ENCODE assay signal across 7 mouse cellular contexts in genomic region chrX:103879329-103879935, GRCm38 (mm10). TPM values are rescaled to one million over a fixed set of nuclear protein-coding genes. Genes with fewer than 3 reads are reported as not detected.
DNase-seq lines count a peak whose midpoint lies in the region; ATAC-seq and TF ChIP-seq lines count a peak whose summit lies in the region.

No protein-coding gene starts in this region.

- DNase-seq in kidney, postnatal 0 days (ENCODE audit: low spot score) = no peak
- DNase-seq in kidney, adult 9 months = no peak
- peak; percentile 9 for DNase-seq in retina, embryonic 14.5 days (ENCODE audit: low spot score)
- no peak for DNase-seq in spleen, postnatal 10 days (ENCODE audit: low spot score in 2 of 2)
- DNase-seq in layer of hippocampus, postnatal 25 days (ENCODE audit: extremely low spot score in 1 of 2, low spot score in 1 of 2) = no peak

- H3K4me3 ChIP-seq in kidney, postnatal 0 days (replicated peaks; ENCODE audit: low read depth, low read length) = no peak overlapping the region
- H3K4me3 ChIP-seq in forebrain, embryonic 13.5 days = peak overlapping the region; percentile 15; the same call in 1 of the 2 replicates
- no peak overlapping the region for H3K4me3 ChIP-seq in intestine, embryonic 15.5 days (replicated peaks)

- peak overlapping the region; percentile 31; the same call in 1 of the 2 replicates for H3K4me2 ChIP-seq in kidney, postnatal 0 days (ENCODE audit: low read length)
- H3K4me2 ChIP-seq in forebrain, embryonic 13.5 days = peak overlapping the region; percentile 49
- peak overlapping the region; percentile 35 for H3K4me2 ChIP-seq in intestine, embryonic 15.5 days (replicated peaks)

- no peak overlapping the region for H3K9ac ChIP-seq in kidney, postnatal 0 days (ENCODE audit: low read depth, low read length)
- H3K9ac ChIP-seq in forebrain, embryonic 13.5 days = no peak overlapping the region
- H3K9ac ChIP-seq in intestine, embryonic 15.5 days = no peak overlapping the region

- H3K27ac ChIP-seq in kidney, postnatal 0 days = no peak overlapping the region
- no peak overlapping the region for H3K27ac ChIP-seq in forebrain, embryonic 13.5 days
- H3K27ac ChIP-seq in intestine, embryonic 15.5 days = no peak overlapping the region

- no peaks in the 10 kb centered on the region for H3K9me3 ChIP-seq in kidney, postnatal 0 days (replicated peaks; ENCODE audit: low read length)
- no peaks in the 10 kb centered on the region for H3K9me3 ChIP-seq in forebrain, embryonic 13.5 days (replicated peaks)
- no peaks in the 10 kb centered on the region for H3K9me3 ChIP-seq in intestine, embryonic 15.5 days

- H3K36me3 ChIP-seq in kidney, postnatal 0 days (ENCODE audit: insufficient read depth, low read length) = no peaks in the 10 kb centered on the region
- H3K36me3 ChIP-seq in forebrain, embryonic 13.5 days (ENCODE audit: poor library complexity, severe bottlenecking) = no peaks in the 10 kb centered on the region
- H3K36me3 ChIP-seq in intestine, embryonic 15.5 days = no peaks in the 10 kb centered on the region

- no peak for ATAC-seq in kidney, postnatal 0 days (replicated peaks; ENCODE audit: low FRiP score, low read depth)
- ATAC-seq in forebrain, embryonic 13.5 days = 0 out of 2 replicates have a peak, but pooled peaks have one; percentile 24
- no peak for ATAC-seq in intestine, embryonic 15.5 days

- WGBS in kidney, postnatal 0 days = 33% methylated on average over 22 of the region's 24 CpGs
- WGBS in forebrain, embryonic 13.5 days = 33% methylated on average over 16 of the region's 24 CpGs
- 27% methylated on average over 21 of the region's 24 CpGs for WGBS in intestine, embryonic 15.5 days

- H3K27me3 ChIP-seq in kidney, postnatal 0 days (ENCODE audit: insufficient read depth, low read length) = no peaks in the 10 kb centered on the region
- peaks cover 42% of the 10 kb centered on the region for H3K27me3 ChIP-seq in forebrain, embryonic 13.5 days
- H3K27me3 ChIP-seq in intestine, embryonic 15.5 days (replicated peaks) = 0 out of 2 replicates have a peak, but pooled peaks cover 8% of the 10 kb centered on the region

- H3K4me1 ChIP-seq in kidney, postnatal 0 days (replicated peaks; ENCODE audit: insufficient read depth, low read length) = no peaks in the 10 kb centered on the region
- H3K4me1 ChIP-seq in forebrain, embryonic 13.5 days = no peaks in the 10 kb centered on the region
- H3K4me1 ChIP-seq in intestine, embryonic 15.5 days (replicated peaks) = no peaks in the 10 kb centered on the region

- TF ChIP-seq CTCF in kidney, postnatal 0 days (IDR thresholded peaks at IDR 0.05; ENCODE audit: low read depth) = no peak

RNA-seq across cellular contexts. Expression of gene Slc16a2, which starts 57.6 kb away (rescaled TPM):
- polyA plus RNA-seq in kidney, postnatal 0 days (2015; fragmentation: Nextera tagmentation; extraction: Ambion mirVana) = 13.6 and 14.8 TPM in 2 replicates
- polyA plus RNA-seq in forebrain, embryonic 13.5 days (2015; fragmentation: Nextera tagmentation; extraction: Ambion mirVana) = 14.4 and 16.8 TPM in 2 replicates
- 6.9 and 7.1 TPM in 2 replicates for polyA plus RNA-seq in intestine, embryonic 15.5 days (2015; fragmentation: Nextera tagmentation; extraction: Ambion mirVana)
- 10 to 100 TPM; 43.1 to 50.7 TPM for total RNA-seq in layer of hippocampus, postnatal 25 days (2021)
